Mouse (Mus musculus) liver, embryonic 13.5 days (tissue): ENCODE data around the gene Stard3. TPM values are rescaled to one million over a fixed set of nuclear protein-coding genes. Genes with fewer than 3 reads are reported as not detected.

Source experiments
- ATAC-seq: fragments of 200-750 bp; cut with Nextera tagmentation; 2 replicates; pipeline ENCODE4 v1.8.0; 2017; ENCODE audit warnings: low read depth, mild to moderate bottlenecking, moderate number of reproducible peaks, moderate library complexity
- DNase-seq: peaks from one replicate; pipeline ENCODE4 v3.0.0; 2022
- H3K27ac ChIP-seq: fragments of 300-500 bp; sonication (generic); 2 replicates; pipeline ENCODE4 v1.5.1; 2015; ENCODE audit warnings: moderate library complexity, mild to moderate bottlenecking, inconsistent platforms
- H3K27me3 ChIP-seq: fragments of 300-500 bp; sonication (generic); 2 replicates; pipeline ENCODE4 v1.6.1; 2015; ENCODE audit warnings: mild to moderate bottlenecking, inconsistent platforms
- H3K36me3 ChIP-seq: fragments of 300-500 bp; sonication (generic); 2 replicates; pipeline ENCODE4 v1.6.1; 2015; ENCODE audit warnings: mild to moderate bottlenecking, inconsistent platforms
- H3K4me1 ChIP-seq: fragments of 300-500 bp; sonication (generic); replicated peaks from 2 replicates; pipeline ENCODE4 v1.6.1; 2015; ENCODE audit warnings: inconsistent platforms
- H3K4me2 ChIP-seq: fragments of 300-500 bp; sonication (generic); 2 replicates; pipeline ENCODE4 v1.6.1; 2015; ENCODE audit warnings: inconsistent platforms, mild to moderate bottlenecking, moderate library complexity
- H3K4me3 ChIP-seq: fragments of 300-500 bp; sonication (generic); replicated peaks from 2 replicates; pipeline ENCODE4 v1.5.1; 2015; ENCODE audit warnings: mild to moderate bottlenecking, inconsistent platforms
- H3K9ac ChIP-seq: fragments of 300-500 bp; sonication (generic); 2 replicates; pipeline ENCODE4 v1.6.1; 2015; ENCODE audit warnings: mild to moderate bottlenecking, inconsistent platforms
- H3K9me3 ChIP-seq: fragments of 300-500 bp; sonication (generic); replicated peaks from 2 replicates; pipeline ENCODE4 v1.6.1; 2016; ENCODE audit warnings: inconsistent platforms
- WGBS: fragments of 180-500 bp; shearing (Covaris S2); methylation state at CpG from one replicate; pipeline ENCODE4 v1.1.7; 2015; ENCODE audit not compliant: insufficient replicate concordance; 5-methylcytosine and 5-hydroxymethylcytosine counted together
- polyA plus RNA-seq: library from polyadenylated mRNA; unstranded; fragments of >200 nt; fragmentation: Nextera tagmentation; extraction: Ambion mirVana; gene quantifications from 2 replicates; pipeline ENCODE4 v1.2.1, GENCODE M21; 2015

Gene Stard3
- polyA plus RNA-seq, result 14.1 and 15.7 TPM in 2 replicates

- H3K4me1 ChIP-seq, result peaks cover 60% of the 10 kb centered on the region
- under 1% methylated on average over 58 of the region's 60 CpGs for WGBS
- peak within 1 kb of the TSS; percentile 73 for H3K27ac ChIP-seq
- H3K9ac ChIP-seq, result peak within 1 kb of the TSS; percentile 82
- no peaks in the 10 kb centered on the region for H3K36me3 ChIP-seq
- ATAC-seq (peak; percentile 86), DNase-seq (peak; percentile 86)
- no peaks in the 10 kb centered on the region for H3K9me3 ChIP-seq
- peak within 1 kb of the TSS; percentile 85 for H3K4me2 ChIP-seq
- H3K27me3 ChIP-seq, result peaks cover 20% of the 10 kb centered on the region
- peak within 1 kb of the TSS; percentile 78 for H3K4me3 ChIP-seq
These were observed at the start of gene Stard3 for GRCm38 (mm10) chr11:98358161-98359083. Gene Stard3, plus strand, starts transcription at chr11:98358368.

- no peak for ATAC-seq
- Histone ChIP-seq H3K27ac (no peak overlapping the region), H3K27me3 (peaks cover 78% of the 10 kb centered on the region), H3K4me2 (no peak overlapping the region), H3K4me1 (no peaks in the 10 kb centered on the region), H3K36me3 (no peaks in the 10 kb centered on the region), H3K9me3 (no peaks in the 10 kb centered on the region), H3K4me3 (no peak overlapping the region), H3K9ac (no peak overlapping the region)
- DNase-seq, result peak; percentile 28
- 3% methylated on average over 26 of the region's 26 CpGs for WGBS
These were observed 44.3 kb upstream of the Stard3 start for GRCm38 (mm10) chr11:98313790-98314323.

- WGBS, result 9% methylated on average over 7 of the region's 7 CpGs
- H3K4me3 ChIP-seq, result no peak overlapping the region
- H3K27me3 ChIP-seq, result peaks cover 95% of the 10 kb centered on the region
- no peak overlapping the region for H3K4me2 ChIP-seq
- ATAC-seq (no peak), DNase-seq (no peak)
- no peak overlapping the region for H3K27ac ChIP-seq
- no peaks in the 10 kb centered on the region for H3K9me3 ChIP-seq
- H3K36me3 ChIP-seq, result no peaks in the 10 kb centered on the region
- H3K4me1 ChIP-seq, result no peaks in the 10 kb centered on the region
- H3K9ac ChIP-seq, result no peak overlapping the region
These were observed 40.7 kb upstream of the Stard3 start for GRCm38 (mm10) chr11:98317479-98317878.

GRCm38 (mm10) chr11:98318421-98319116 lies 39.6 kb upstream of the Stard3 start:
- Histone ChIP-seq H3K9me3 (no peaks in the 10 kb centered on the region), H3K4me1 (no peaks in the 10 kb centered on the region), H3K9ac (no peak overlapping the region), H3K27ac (no peak overlapping the region), H3K4me3 (no peak overlapping the region), H3K36me3 (no peaks in the 10 kb centered on the region), H3K4me2 (no peak overlapping the region), H3K27me3 (peaks cover 98% of the 10 kb centered on the region)
- DNase-seq (no peak), ATAC-seq (no peak)
- 1% methylated on average over 14 of the region's 14 CpGs for WGBS

- no peak for ATAC-seq
- Histone ChIP-seq H3K9ac (no peak overlapping the region), H3K4me3 (no peak overlapping the region), H3K9me3 (no peaks in the 10 kb centered on the region), H3K4me2 (no peak overlapping the region), H3K27ac (no peak overlapping the region), H3K4me1 (no peaks in the 10 kb centered on the region), H3K27me3 (peaks cover 99% of the 10 kb centered on the region), H3K36me3 (no peaks in the 10 kb centered on the region)
- no peak for DNase-seq
- 5% methylated on average over 15 of the region's 15 CpGs for WGBS
These were observed 39.0 kb upstream of the Stard3 start for GRCm38 (mm10) chr11:98319120-98319519.

- DNase-seq, result no peak
- Histone ChIP-seq H3K4me1 (no peaks in the 10 kb centered on the region), H3K27me3 (peaks cover 99% of the 10 kb centered on the region), H3K27ac (no peak overlapping the region), H3K9me3 (no peaks in the 10 kb centered on the region), H3K4me2 (no peak overlapping the region), H3K9ac (no peak overlapping the region), H3K36me3 (no peaks in the 10 kb centered on the region), H3K4me3 (no peak overlapping the region)
- 17% methylated on average over 4 of the region's 4 CpGs for WGBS
- ATAC-seq, result no peak
These were observed 38.6 kb upstream of the Stard3 start for GRCm38 (mm10) chr11:98319544-98319943.

- Histone ChIP-seq H3K27ac (no peak overlapping the region), H3K36me3 (no peaks in the 10 kb centered on the region), H3K9me3 (no peaks in the 10 kb centered on the region), H3K9ac (no peak overlapping the region), H3K4me1 (no peaks in the 10 kb centered on the region), H3K4me2 (no peak overlapping the region), H3K27me3 (peaks cover 100% of the 10 kb centered on the region), H3K4me3 (no peak overlapping the region)
- no peak for ATAC-seq
- no peak for DNase-seq
- 6% methylated on average over 2 of the region's 2 CpGs for WGBS
These were observed 38.2 kb upstream of the Stard3 start for GRCm38 (mm10) chr11:98319944-98320343.

- no peak overlapping the region for H3K9ac ChIP-seq
These were observed 37.8 kb upstream of the Stard3 start for GRCm38 (mm10) chr11:98320381-98320780.

GRCm38 (mm10) chr11:98320806-98321676 lies 37.1 kb upstream of the Stard3 start:
- Histone ChIP-seq H3K27me3 (peaks cover 100% of the 10 kb centered on the region), H3K36me3 (no peaks in the 10 kb centered on the region), H3K9me3 (no peaks in the 10 kb centered on the region), H3K4me1 (no peaks in the 10 kb centered on the region), H3K4me3 (no peak overlapping the region), H3K4me2 (no peak overlapping the region), H3K9ac (no peak overlapping the region), H3K27ac (no peak overlapping the region)
- no peak for DNase-seq
- WGBS, result 2% methylated on average over 30 of the region's 30 CpGs
- ATAC-seq, result no peak

More at GRCm38 (mm10) chr11:98320381-98320780, 37.8 kb upstream of the Stard3 start:
- Histone ChIP-seq H3K4me3 (no peak overlapping the region), H3K4me1 (no peaks in the 10 kb centered on the region), H3K27me3 (peaks cover 100% of the 10 kb centered on the region), H3K27ac (no peak overlapping the region), H3K4me2 (no peak overlapping the region), H3K9me3 (no peaks in the 10 kb centered on the region), H3K36me3 (no peaks in the 10 kb centered on the region)
- ATAC-seq, result no peak
- no peak for DNase-seq
- WGBS, result 18% methylated on average over 12 of the region's 12 CpGs

- no peaks in the 10 kb centered on the region for H3K36me3 ChIP-seq
- WGBS, result 4% methylated on average over 5 of the region's 5 CpGs
- H3K4me1 ChIP-seq, result no peaks in the 10 kb centered on the region
- H3K27ac ChIP-seq, result no peak overlapping the region
- no peak for DNase-seq
- H3K4me2 ChIP-seq, result no peak overlapping the region
- no peak overlapping the region for H3K9ac ChIP-seq
- no peak overlapping the region for H3K4me3 ChIP-seq
- no peaks in the 10 kb centered on the region for H3K9me3 ChIP-seq
- no peak for ATAC-seq
- peaks cover 100% of the 10 kb centered on the region for H3K27me3 ChIP-seq
These were observed 36.5 kb upstream of the Stard3 start for GRCm38 (mm10) chr11:98321677-98322003.

GRCm38 (mm10) chr11:98322159-98322558 lies 36.0 kb upstream of the Stard3 start:
- Histone ChIP-seq H3K4me1 (no peaks in the 10 kb centered on the region), H3K9me3 (no peaks in the 10 kb centered on the region), H3K9ac (no peak overlapping the region), H3K36me3 (no peaks in the 10 kb centered on the region), H3K4me3 (no peak overlapping the region), H3K4me2 (no peak overlapping the region), H3K27me3 (peaks cover 100% of the 10 kb centered on the region), H3K27ac (no peak overlapping the region)
- WGBS, result 0% methylated on average over 1 of the region's 1 CpGs
- no peak for ATAC-seq
- no peak for DNase-seq
